ENCODE assay signal across 9 mouse cellular contexts in the genomic region with DNA sequence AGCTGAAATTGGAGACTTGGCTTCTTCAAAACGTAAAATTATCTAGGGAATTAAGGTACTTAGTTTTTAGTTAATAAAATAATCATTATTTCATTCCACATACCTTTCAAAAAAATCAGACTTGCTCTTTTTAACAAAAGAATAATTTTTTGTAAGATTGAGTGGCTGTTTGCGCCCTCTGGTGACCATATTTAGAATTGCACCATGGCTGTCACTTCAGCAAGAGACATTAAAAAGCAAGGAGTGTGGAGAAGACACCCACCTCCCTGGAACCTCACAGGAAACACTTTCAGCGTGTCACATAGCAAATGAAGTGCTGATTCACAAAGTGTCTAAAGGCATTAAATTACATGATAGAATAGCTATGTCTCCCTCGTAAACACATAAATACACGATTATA. TPM values are rescaled to one million over a fixed set of nuclear protein-coding genes. Genes with fewer than 3 reads are reported as not detected.
DNase-seq lines count a peak whose midpoint lies in the region; ATAC-seq lines count a peak whose summit lies in the region.
"Had no signal": no experiment of that assay in that cellular context is flagged by ENCODE, and none has a peak within 500 bp of the region (broad histone marks: within the 10 kb centered on the region; RNA-seq: fewer than 3 reads in every experiment).

No protein-coding gene starts in this region.

- no peaks in the 10 kb centered on the region for H3K36me3 ChIP-seq in embryonic facial prominence, embryonic 11.5 days (replicated peaks; ENCODE audit: control insufficient read depth, insufficient read depth, low read depth, low read length)

- no peak overlapping the region for H3K4me2 ChIP-seq in embryonic facial prominence, embryonic 11.5 days (ENCODE audit: low read depth, low read length)

- WGBS in embryonic facial prominence, embryonic 11.5 days, result 38% methylated on average over 5 of the region's 5 CpGs

- H3K27ac ChIP-seq in embryonic facial prominence, embryonic 11.5 days (replicated peaks; ENCODE audit: low read depth, low read length), result no peak overlapping the region

- H3K4me1 ChIP-seq in embryonic facial prominence, embryonic 11.5 days (ENCODE audit: control insufficient read depth, insufficient read depth, low read length), result no peaks in the 10 kb centered on the region

- no peaks in the 10 kb centered on the region for H3K9me3 ChIP-seq in embryonic facial prominence, embryonic 11.5 days (replicated peaks; ENCODE audit: control insufficient read depth, low read length)

- no peaks in the 10 kb centered on the region for H3K27me3 ChIP-seq in embryonic facial prominence, embryonic 11.5 days (ENCODE audit: control insufficient read depth, insufficient read depth, low read length)

- ATAC-seq in embryonic facial prominence, embryonic 11.5 days (replicated peaks; ENCODE audit: insufficient number of reproducible peaks, low FRiP score, low TSS enrichment, low read depth), result no peak

- H3K9ac ChIP-seq in embryonic facial prominence, embryonic 11.5 days (replicated peaks; ENCODE audit: low read length), result no peak overlapping the region

- intact Hi-C loops in left cerebral cortex, postnatal 4 days (cut with DNase I), result no loop called here

- H3K4me3 ChIP-seq in embryonic facial prominence, embryonic 11.5 days (ENCODE audit: low read depth, low read length), result no peak overlapping the region

- peak; percentile 45 for DNase-seq in adrenal gland, postnatal 10 days
- DNase-seq in adrenal gland, adult 8-10 months, result no peak
- peak; percentile 19 for DNase-seq in layer of hippocampus, adult 11-12 months (ENCODE audit: low spot score)
- no peak for DNase-seq in layer of hippocampus, adult 9-11 months
- peak; percentile 23 for DNase-seq in ZHBTc4 (ENCODE audit: low read depth, low spot score)
- peak; percentile 52 for DNase-seq in embryonic facial prominence, embryonic 11.5 days (ENCODE audit: low spot score)
- DNase-seq in left cerebral cortex, postnatal 4 days, result peak; percentile 22
- peak; percentile 51 for DNase-seq in right cerebral cortex, postnatal 4 days

RNA-seq across cellular contexts. Expression of a gene that starts 34.2 kb away (rescaled TPM):
- under 1 TPM; 0.15 to 0.18 TPM for total RNA-seq in adrenal gland, postnatal 10 days (2021)
- under 1 TPM in 2 of 4 experiments, not detected in 2; 0.11 to 0.25 TPM for total RNA-seq in adrenal gland, adult 8-10 months (2022)
- polyA plus RNA-seq in embryonic facial prominence, embryonic 11.5 days (2014; fragmentation: Nextera tagmentation; extraction: Ambion mirVana), result 0.97 and 1.3 TPM in 2 replicates
- under 1 TPM; 0.14 to 0.20 TPM for total RNA-seq in left cerebral cortex, postnatal 4 days (2021)
- polyA plus RNA-seq: spleen, adult 2 months had no signal

Comparison
In these comparisons a context has a peak if more than half of its experiments do, and no peak if none do; other contexts are left out.
1. DNase-seq: peak in adrenal gland, postnatal 10 days (single experiment), layer of hippocampus, adult 11-12 months (single experiment), ZHBTc4 (single experiment), embryonic facial prominence, embryonic 11.5 days (single experiment), left cerebral cortex, postnatal 4 days (single experiment) and right cerebral cortex, postnatal 4 days (single experiment); none in adrenal gland, adult 8-10 months (single experiment) and layer of hippocampus, adult 9-11 months (single experiment).